Mouse (Mus musculus): ENCODE measurements around the gene Dmrtb1. TPM values are rescaled to one million over a fixed set of nuclear protein-coding genes. Genes with fewer than 3 reads are reported as not detected.

Dmrtb1 gene
- total RNA-seq, 2 experiments from 2014 or later: 0.62 to 0.68 TPM

Small RNA genes within 50 kb of the gene (microRNA-seq; reads per million reads assigned to microRNA genes)
- gene Gm25123: 0 reads per million in 2 experiments

Other genes starting within 250 kb of the Dmrtb1 start
- 1 to 10 TPM; 1.2 to 2.3 TPM for gene Glis1, start 249.6 kb downstream of the Dmrtb1 start, total RNA-seq (2021)
- gene Lrp8, start 118.0 kb upstream of the Dmrtb1 start, total RNA-seq (2021): 10 to 100 TPM; 91.7 to 95.3 TPM
- 10 to 100 TPM; 39.2 to 47.4 TPM for gene Magoh, start 195.5 kb upstream of the Dmrtb1 start, total RNA-seq (2021)
- 10 to 100 TPM; 65.3 to 73.6 TPM for gene 0610037L13Rik, start 205.6 kb upstream of the Dmrtb1 start, total RNA-seq (2021)
- 1 to 10 TPM; 5.8 to 5.9 TPM for gene Cpt2, start 239.4 kb upstream of the Dmrtb1 start, total RNA-seq (2021)